Mouse (Mus musculus) natural killer cell, adult 2 months (primary cell): ENCODE data around the gene Hlcs.

Experiments
- DNase-seq, 2 experiments: peaks; one replicate each; pipeline ENCODE4 v3.0.0; 2022; ENCODE audit warnings: low spot score in 2 of 2

Gene Hlcs

GRCm38 (mm10) chr16:94289138-94290072 is 24.0 kb downstream of the Hlcs start:
- no peak for DNase-seq

- no peak for DNase-seq
These were observed 25.5 kb downstream of the Hlcs start for GRCm38 (mm10) chr16:94287826-94288225.

- DNase-seq, result no peak
These were observed 29.4 kb downstream of the Hlcs start for GRCm38 (mm10) chr16:94283972-94284371.

GRCm38 (mm10) chr16:94270826-94271225 is 42.5 kb downstream of the Hlcs start:
- no peak for DNase-seq

- peak; percentile 33 to 63 for DNase-seq
These were observed 43.7 kb downstream of the Hlcs start for GRCm38 (mm10) chr16:94269635-94270034.

- no peak for DNase-seq
These were observed 45.2 kb downstream of the Hlcs start for GRCm38 (mm10) chr16:94268205-94268604.

- DNase-seq, result no peak
These were observed 48.8 kb downstream of the Hlcs start for GRCm38 (mm10) chr16:94264611-94265010.

- no peak for DNase-seq
These were observed 50.9 kb downstream of the Hlcs start for GRCm38 (mm10) chr16:94262501-94262900.

- no peak for DNase-seq
These were observed 52.3 kb downstream of the Hlcs start for GRCm38 (mm10) chr16:94260938-94261630.

GRCm38 (mm10) chr16:94258366-94259310 is 54.7 kb downstream of the Hlcs start:
- peak; percentile 44 to 74 for DNase-seq

- no peak for DNase-seq
These were observed 57.8 kb downstream of the Hlcs start for GRCm38 (mm10) chr16:94255592-94255991.

- DNase-seq, result no peak
These were observed 58.3 kb downstream of the Hlcs start for GRCm38 (mm10) chr16:94255035-94255434.

- no peak for DNase-seq
These were observed 58.9 kb downstream of the Hlcs start for GRCm38 (mm10) chr16:94254415-94254891.

- no peak for DNase-seq
These were observed 59.5 kb downstream of the Hlcs start for GRCm38 (mm10) chr16:94253671-94254414.

GRCm38 (mm10) chr16:94251756-94252155 is 61.6 kb downstream of the Hlcs start:
- no peak for DNase-seq

GRCm38 (mm10) chr16:94250640-94251349 is 62.6 kb downstream of the Hlcs start:
- DNase-seq, result no peak

- no peak for DNase-seq
These were observed 63.2 kb downstream of the Hlcs start for GRCm38 (mm10) chr16:94250136-94250535.

GRCm38 (mm10) chr16:94249666-94250065 is 63.7 kb downstream of the Hlcs start:
- DNase-seq, result no peak

- DNase-seq, result no peak
These were observed 64.7 kb downstream of the Hlcs start for GRCm38 (mm10) chr16:94248721-94249120.

- peak in 1 of 2 experiments; percentile 21 for DNase-seq
These were observed 66.4 kb downstream of the Hlcs start for GRCm38 (mm10) chr16:94246976-94247375.
